Mouse (Mus musculus): ENCODE results near the gene Atp11a. TPM values are rescaled to one million over a fixed set of nuclear protein-coding genes. Genes with fewer than 3 reads are reported as not detected.

Atp11a gene
- total RNA-seq, 4 experiments from 2014 or later = 85.6 to 89.6 (median 87.8) TPM

DNA sequence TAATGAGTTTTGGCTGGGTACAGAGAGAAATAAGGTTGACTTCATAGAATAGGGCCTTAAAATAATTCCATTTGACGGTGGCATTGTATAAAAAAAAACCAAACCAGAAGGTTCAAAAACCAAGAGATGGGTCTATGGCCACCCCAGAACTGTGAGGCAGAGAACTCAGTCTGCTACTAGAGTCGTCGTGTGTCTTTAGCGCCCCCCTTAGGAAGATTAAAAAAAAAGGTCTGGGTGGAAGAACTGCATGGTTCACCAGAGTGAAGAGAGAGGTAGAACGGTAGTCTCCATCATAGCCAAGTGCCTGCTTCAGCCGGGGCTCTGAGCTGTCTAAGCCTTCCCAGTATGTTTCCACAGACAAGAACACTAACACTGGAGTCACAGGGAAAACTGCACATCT is 54.4 kb downstream of the Atp11a start:
- DNase-seq (ENCODE audit: low spot score) = no peak

GRCm38 (mm10) chr8:12816412-12816811 is 59.6 kb downstream of the Atp11a start:
- no peak for DNase-seq (ENCODE audit: low spot score)

DNA sequence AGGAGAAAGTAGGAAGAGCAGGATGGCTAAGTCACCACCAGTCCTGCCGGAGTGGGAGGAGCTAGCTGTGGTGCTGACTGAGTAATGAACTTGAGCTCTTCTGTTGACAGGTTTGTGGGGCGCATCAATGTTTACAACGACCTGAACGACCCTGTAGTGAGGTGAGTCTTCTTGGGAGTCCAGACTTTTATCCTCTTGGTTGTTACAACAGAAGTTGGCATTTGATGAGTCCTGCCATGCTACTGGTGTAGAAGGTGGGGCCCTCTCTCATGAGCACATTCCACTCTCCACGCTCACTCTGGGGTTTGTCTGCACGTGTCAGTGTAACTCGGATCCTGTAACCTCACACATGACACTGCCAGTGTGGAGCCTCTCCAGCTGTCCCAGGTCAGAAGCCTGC is 66.1 kb downstream of the Atp11a start:
- no peak for DNase-seq (ENCODE audit: low spot score)

DNA sequence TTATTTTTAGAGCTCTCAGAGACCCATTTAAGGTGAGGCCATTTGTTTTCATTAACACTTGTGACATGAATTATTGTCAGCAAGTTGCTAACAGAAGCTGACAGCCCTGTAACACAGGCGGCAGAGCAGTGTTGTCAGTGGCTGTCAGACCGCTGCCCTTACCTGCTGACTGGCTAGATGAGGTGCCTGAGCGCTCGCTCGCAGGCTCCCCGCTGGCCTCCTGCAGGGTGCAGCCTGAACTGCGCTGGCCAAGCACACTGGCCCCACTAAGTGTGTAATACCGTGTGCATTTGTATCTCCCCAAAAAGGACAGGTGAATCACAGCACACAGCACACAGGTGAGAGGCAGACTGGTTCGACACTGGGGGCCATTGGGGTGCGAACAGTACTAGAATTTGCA is 67.7 kb downstream of the Atp11a start:
- DNase-seq (ENCODE audit: low spot score) = no peak

GRCm38 (mm10) chr8:12825236-12825635 is 68.4 kb downstream of the Atp11a start:
- no peak for DNase-seq (ENCODE audit: low spot score)

DNA sequence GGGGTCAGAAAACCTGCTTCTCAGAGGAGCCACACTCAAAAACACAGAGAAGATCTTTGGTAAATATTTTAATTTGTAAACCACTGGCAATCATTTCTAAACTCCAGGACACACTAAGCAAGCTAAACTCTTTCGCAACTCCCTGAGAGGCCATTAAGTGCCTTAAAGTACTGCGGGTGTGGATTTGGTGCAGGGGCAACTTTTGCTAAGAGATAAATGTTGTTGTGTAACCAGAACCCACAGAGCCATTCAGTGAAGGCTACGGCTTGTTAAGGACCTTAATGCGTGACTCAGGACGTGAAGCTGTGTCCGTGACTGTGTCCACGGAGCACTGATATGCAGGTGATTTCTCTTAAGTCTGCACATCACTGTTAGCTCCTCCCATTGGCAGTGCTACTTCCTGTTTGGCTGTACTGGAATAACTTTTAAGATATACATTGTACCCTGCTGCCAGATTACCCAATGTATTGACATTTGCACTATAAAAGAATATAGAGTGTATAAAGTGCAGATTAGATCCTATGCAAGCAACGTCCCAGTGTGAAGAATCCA is 68.9 kb downstream of the Atp11a start:
- DNase-seq (ENCODE audit: low spot score) = no peak

GRCm38 (mm10) chr8:12827124-12827523 is 70.3 kb downstream of the Atp11a start:
- DNase-seq (ENCODE audit: low spot score) = no peak

- DNase-seq (ENCODE audit: low spot score) = no peak
These were observed 71.5 kb downstream of the Atp11a start for GRCm38 (mm10) chr8:12828298-12828697.

DNA sequence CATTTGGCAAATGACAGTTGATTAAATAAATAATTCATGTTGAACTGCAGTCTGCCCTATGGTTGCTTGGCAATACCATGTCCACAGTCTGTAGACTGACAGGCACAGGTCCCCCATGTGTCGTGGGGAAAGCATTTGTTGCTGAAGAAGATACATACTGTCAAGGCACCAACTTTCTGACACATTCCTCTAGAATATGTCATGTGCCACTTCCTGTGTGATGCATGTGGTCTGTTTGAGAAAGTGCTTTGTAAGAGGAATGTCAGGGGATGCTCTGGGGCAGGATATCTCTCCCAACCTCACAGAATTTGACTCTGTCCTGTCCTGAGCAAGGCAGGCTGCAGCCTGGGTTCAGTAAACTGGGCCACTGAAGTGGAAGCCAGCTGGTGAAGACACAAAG is 72.6 kb downstream of the Atp11a start:
- no peak for DNase-seq (ENCODE audit: low spot score)

- no peak for DNase-seq (ENCODE audit: low spot score)
These were observed 75.1 kb downstream of the Atp11a start for GRCm38 (mm10) chr8:12831659-12832589.

DNA sequence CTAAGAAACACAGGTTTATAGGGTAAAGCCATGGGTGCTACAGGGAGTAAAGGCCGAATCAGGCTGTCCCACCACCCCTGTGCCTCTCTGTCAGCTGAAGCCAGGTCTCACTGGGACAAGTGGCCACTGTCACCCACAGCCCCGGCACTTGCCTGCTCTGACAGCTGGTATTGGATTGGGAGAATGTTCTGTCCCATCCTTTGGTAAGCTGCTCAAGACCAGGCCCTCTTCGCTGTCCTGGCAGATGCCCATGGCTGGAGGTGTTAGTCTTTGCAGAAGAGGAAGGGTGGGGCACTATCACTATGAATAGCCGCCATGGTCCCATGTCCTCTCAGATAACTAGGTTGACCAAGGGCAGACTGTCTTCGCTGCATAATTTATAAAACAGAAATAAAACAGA is 76.8 kb downstream of the Atp11a start:
- peak; percentile 28 for DNase-seq (ENCODE audit: low spot score)

DNA sequence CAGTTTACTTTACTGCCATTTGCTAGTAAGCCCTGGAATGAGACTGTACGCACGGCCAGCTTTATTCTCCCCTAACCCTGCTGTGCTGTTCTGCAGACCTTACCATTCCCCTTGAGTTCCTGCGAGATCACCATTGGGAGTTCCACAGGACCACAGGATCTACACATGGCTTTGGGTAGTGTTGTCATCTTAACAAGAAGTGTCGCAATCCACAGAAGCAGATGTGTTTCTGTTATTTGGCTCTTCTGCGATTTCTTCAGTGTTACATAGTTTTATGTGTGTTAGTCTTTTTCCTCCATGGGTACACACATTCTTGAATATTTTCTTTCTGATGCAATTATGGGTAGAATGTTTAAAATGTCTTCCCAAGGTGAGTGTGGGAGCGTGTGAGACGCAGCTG is 84.0 kb downstream of the Atp11a start:
- DNase-seq (ENCODE audit: low spot score) = no peak

DNA sequence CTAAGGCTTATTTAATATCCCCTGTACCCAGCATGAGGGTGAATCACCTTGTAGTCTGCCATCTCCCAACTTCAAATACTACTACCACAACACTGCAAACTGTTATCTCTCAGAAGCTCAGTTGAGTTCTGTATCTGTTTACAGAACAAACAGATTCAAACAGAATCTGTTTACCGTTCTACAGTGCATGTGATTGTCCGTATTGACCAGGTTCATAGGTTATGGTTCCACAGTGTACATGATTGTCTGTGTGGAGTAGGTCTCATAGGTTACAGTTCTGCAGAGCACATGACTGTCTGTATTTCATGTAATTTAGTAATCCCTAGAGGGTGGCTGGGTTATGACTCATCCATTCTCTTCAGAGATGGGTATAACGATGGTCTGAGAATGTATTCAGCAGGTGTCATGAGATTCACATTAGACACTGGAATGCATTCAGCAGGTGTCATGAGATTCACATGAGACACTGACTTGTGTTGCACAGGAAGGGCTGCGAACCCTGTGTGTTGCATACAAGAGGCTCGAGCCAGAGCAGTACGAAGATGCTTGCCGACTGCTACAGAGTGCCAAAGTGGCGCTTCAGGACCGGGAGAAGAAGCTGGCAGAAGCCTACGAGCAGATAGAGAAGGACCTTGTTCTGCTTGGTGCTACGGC is 85.7 kb downstream of the Atp11a start:
- no peak for DNase-seq (ENCODE audit: low spot score)

- DNase-seq (ENCODE audit: low spot score) = no peak
These were observed 87.6 kb downstream of the Atp11a start for GRCm38 (mm10) chr8:12844347-12844950.

- no peak for DNase-seq (ENCODE audit: low spot score)
These were observed 89.6 kb downstream of the Atp11a start for GRCm38 (mm10) chr8:12846447-12846846.

GRCm38 (mm10) chr8:12851241-12851640 is 94.4 kb downstream of the Atp11a start:
- DNase-seq (ENCODE audit: low spot score) = no peak

DNA sequence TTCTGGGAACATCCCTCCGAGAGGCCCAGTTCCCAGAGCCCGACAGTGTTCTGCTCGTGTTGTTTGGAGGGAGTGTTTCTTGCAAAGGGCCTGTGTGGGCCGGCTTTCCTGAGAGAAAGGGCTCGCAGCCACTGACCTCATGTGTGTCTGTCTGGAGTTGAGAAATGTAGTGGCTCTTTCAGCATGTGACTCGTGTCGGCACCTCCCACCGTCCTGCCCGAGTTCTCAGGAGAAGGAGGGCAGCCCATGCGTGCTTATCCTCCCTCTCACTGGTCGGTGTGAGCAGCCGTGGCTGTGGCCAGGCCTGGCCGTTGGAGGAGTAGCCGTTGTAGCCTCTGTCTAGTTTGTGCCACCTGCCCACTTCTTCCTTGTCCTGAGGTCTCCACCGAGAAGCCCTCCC is 99.2 kb downstream of the Atp11a start:
- DNase-seq (ENCODE audit: low spot score) = peak; percentile 20

DNA sequence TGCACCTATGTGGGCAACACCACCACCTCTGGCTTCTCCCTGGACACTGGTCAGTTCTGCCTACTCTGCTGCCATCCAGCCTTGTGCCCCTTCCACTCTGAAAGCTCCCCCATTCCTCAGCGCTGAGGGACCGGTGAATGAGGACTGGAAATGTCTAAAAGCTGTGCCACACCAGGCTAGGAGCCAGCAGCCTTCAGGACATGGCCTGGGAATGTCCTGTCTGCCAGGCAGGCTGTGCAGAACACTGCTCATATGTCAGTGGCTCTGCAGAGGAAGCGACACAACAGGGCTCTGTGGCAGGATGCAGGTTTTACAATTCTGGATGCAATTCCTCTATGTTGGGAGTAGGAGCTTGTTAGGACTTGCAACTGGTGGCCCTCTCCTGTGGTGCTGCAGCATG is 106.2 kb downstream of the Atp11a start:
- DNase-seq (ENCODE audit: low spot score) = no peak

- DNase-seq (ENCODE audit: low spot score) = no peak
These were observed 106.8 kb downstream of the Atp11a start for GRCm38 (mm10) chr8:12863608-12864007.

DNA sequence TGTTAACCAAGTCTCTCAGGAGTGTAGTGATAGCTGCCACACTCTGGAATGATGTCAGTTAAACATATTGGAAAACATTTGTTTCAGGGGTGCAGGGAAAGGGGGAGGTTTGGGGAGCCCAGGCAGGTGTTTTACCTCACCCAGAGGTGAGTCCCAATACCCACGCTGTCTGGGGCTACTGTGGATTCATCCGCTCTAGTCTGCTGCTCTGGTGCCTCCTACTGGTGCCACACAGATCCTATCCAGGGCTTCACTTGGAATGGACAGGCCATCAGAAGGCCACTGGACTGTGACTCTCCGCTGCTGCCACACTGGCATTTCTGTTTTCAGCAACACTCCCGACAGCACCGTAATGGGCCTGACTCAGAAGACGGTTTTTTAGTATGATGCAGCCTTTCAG is 109.0 kb downstream of the Atp11a start:
- DNase-seq (ENCODE audit: low spot score) = no peak

DNA sequence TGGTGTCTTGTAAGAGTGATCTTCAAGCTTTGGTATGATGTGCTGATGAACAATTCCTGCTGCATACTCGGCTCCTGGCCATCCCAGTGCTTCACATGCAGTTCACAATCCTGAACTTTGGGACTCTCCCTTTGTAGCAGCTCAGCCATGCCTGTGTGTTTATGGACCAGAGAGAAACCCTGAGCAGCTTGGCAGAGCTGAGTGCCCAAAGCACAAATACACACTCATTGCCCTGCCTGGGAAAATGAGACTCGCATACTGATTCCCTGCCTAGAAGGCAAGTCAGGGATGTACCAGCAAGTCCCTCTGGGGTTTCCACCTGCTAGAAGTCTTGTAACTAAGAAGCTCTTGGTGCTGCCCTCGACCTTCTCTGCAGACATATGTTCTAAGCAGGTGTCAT is 112.8 kb downstream of the Atp11a start:
- DNase-seq (ENCODE audit: low spot score) = no peak

DNA sequence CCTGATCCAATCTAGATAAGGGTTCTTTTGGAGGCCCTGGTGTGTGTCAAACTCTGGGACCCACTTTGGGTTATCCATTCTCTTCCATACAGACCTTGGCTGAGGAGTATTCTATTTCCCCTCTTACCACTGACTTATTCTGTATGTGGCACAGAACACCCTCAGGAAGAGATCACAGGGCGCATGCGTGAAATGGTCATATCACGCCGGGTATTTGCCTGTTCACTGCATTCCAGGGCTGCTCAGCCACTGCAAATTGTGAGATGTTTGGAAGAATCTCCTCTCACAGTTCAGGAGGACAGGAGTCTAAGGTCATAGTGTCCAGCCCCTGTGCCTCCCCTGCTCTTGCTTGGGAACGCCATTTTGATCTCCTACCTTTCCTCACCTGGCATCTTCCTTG is 113.8 kb downstream of the Atp11a start:
- DNase-seq (ENCODE audit: low spot score) = no peak
